Mouse (Mus musculus) myocyte (in vitro differentiated cells): Measurements from ENCODE around the gene Bicc1. TPM values are rescaled to one million over a fixed set of nuclear protein-coding genes. Genes with fewer than 3 reads are reported as not detected.
"Not testable (repeated sequence)": the region's sequence is repeated elsewhere in the genome, so short reads cannot be mapped to it uniquely, and the experiment has no call there.

ENCODE experiments used
- H3K27me3 ChIP-seq: one replicate; pipeline ENCODE4 v1.6.1; 2011; ENCODE audit not compliant: control insufficient read depth, insufficient read depth, insufficient read length
- H3K36me3 ChIP-seq: one replicate; pipeline ENCODE4 v1.6.1; 2011; ENCODE audit not compliant: control insufficient read depth, insufficient read depth
- H3K4me2 ChIP-seq: one replicate; pipeline ENCODE4 v1.6.1; 2011; ENCODE audit warnings: low read depth, control low read depth
- H3K4me3 ChIP-seq: one replicate; pipeline ENCODE4 v1.5.1; 2011; ENCODE audit warnings: mild to moderate bottlenecking, control low read depth, moderate library complexity
- H3K79me2 ChIP-seq: one replicate; pipeline ENCODE4 v1.6.1; 2011; ENCODE audit not compliant: control insufficient read depth, insufficient read depth
- H3ac ChIP-seq: one replicate; pipeline ENCODE4 v1.6.1; 2011; ENCODE audit not compliant: control insufficient read depth, insufficient read length
- CEBPB ChIP-seq: IDR thresholded peaks from 2 replicates; pipeline ENCODE4 v1.6.1; 2011; ENCODE audit warnings: mild to moderate bottlenecking, moderate library complexity; ENCODE audit not compliant: poor library complexity, insufficient read depth, severe bottlenecking
- E2F4 ChIP-seq: IDR thresholded peaks from one replicate; pipeline ENCODE4 v1.6.1; 2011; ENCODE audit warnings: mild to moderate bottlenecking, control low read depth, moderate library complexity; ENCODE audit not compliant: insufficient read depth
- MAX ChIP-seq: IDR thresholded peaks from one replicate; pipeline ENCODE4 v1.6.1; 2011; ENCODE audit warnings: low read depth, mild to moderate bottlenecking, control low read depth
- MYOD1 ChIP-seq, 3 experiments: IDR thresholded peaks; one replicate each; pipeline ENCODE4 v1.6.1; 2011; ENCODE audit warnings: control low read depth in 2 of 3, low read depth in 2 of 3, mild to moderate bottlenecking in 2 of 3, moderate library complexity in 1 of 3; ENCODE audit not compliant: insufficient read length in 2 of 3, control insufficient read depth in 1 of 3
- MYOG ChIP-seq, 3 experiments: IDR thresholded peaks; one replicate each; pipeline ENCODE4 v1.6.1; 2011; ENCODE audit warnings: control low read depth in 2 of 3, low read depth in 2 of 3, mild to moderate bottlenecking in 2 of 3; ENCODE audit not compliant: insufficient read length in 2 of 3, control insufficient read depth in 1 of 3, insufficient read depth in 1 of 3
- POLR2A ChIP-seq: IDR thresholded peaks from one replicate; pipeline ENCODE4 v1.6.1; 2011; ENCODE audit warnings: low read depth, mild to moderate bottlenecking, control low read depth, moderate library complexity; ENCODE audit not compliant: insufficient read length
- POLR2AphosphoS2 ChIP-seq: IDR thresholded peaks from one replicate; pipeline ENCODE4 v1.6.1; 2011; ENCODE audit warnings: low read depth, control low read depth; ENCODE audit not compliant: insufficient read length
- REST ChIP-seq: IDR thresholded peaks from one replicate; pipeline ENCODE4 v1.6.1; 2011; ENCODE audit warnings: mild to moderate bottlenecking, control low read depth, moderate library complexity; ENCODE audit not compliant: insufficient read depth, insufficient read length
- SRF ChIP-seq: IDR thresholded peaks from one replicate; pipeline ENCODE4 v1.6.1; 2011; ENCODE audit warnings: low read depth; ENCODE audit not compliant: control insufficient read depth, insufficient read length
- TCF12 ChIP-seq: IDR thresholded peaks from one replicate; pipeline ENCODE4 v1.6.1; 2011; ENCODE audit warnings: mild to moderate bottlenecking, control low read depth; ENCODE audit not compliant: poor library complexity, insufficient read depth, severe bottlenecking
- TCF3 ChIP-seq: IDR thresholded peaks from one replicate; pipeline ENCODE4 v1.6.1; 2011; ENCODE audit warnings: low read depth, control low read depth; ENCODE audit not compliant: insufficient read length
- USF1 ChIP-seq: IDR thresholded peaks from one replicate; pipeline ENCODE4 v1.6.1; 2011; ENCODE audit warnings: low read depth, mild to moderate bottlenecking, control low read depth, moderate library complexity
- polyA plus RNA-seq: library from polyadenylated mRNA; unstranded; fragments of >200 nt; fragmentation: generic; extraction: Trizol; gene quantifications from one replicate; pipeline ENCODE4 v1.2.1, GENCODE M21; 2012; ENCODE audit warnings: missing spikeins

The Bicc1 gene
- polyA plus RNA-seq, 1 experiment, result 4.6 TPM

GRCm38 (mm10) chr10:70966642-70967345 lies 192.7 kb downstream of the Bicc1 start:
- Histone ChIP-seq H3ac (no peak overlapping the region), H3K4me3 (no peak overlapping the region), H3K36me3 (no peaks in the 10 kb centered on the region), H3K79me2 (no peaks in the 10 kb centered on the region), H3K27me3 (no peaks in the 10 kb centered on the region), H3K4me2 (no peak overlapping the region)
- TF ChIP-seq POLR2AphosphoS2, result no peak
- TF ChIP-seq TCF12, result no peak
- no peak for TF ChIP-seq MYOG (IDR thresholded peaks at IDR 0.05; ENCODE audit: control insufficient read depth in 1 of 3, insufficient read depth in 1 of 3, insufficient read length in 2 of 3, low read depth in 2 of 3)
- TF ChIP-seq CEBPB, result no peak
- no peak for TF ChIP-seq MYOD1 (IDR thresholded peaks at IDR 0.05; ENCODE audit: control insufficient read depth in 1 of 3, insufficient read length in 2 of 3, low read depth in 2 of 3)
- no peak for TF ChIP-seq REST
- no peak for TF ChIP-seq POLR2A
- no peak for TF ChIP-seq E2F4
- no peak for TF ChIP-seq TCF3
- TF ChIP-seq USF1, result no peak
- no peak for TF ChIP-seq SRF
- no peak for TF ChIP-seq MAX

- Histone ChIP-seq H3K4me2 (no peak overlapping the region), H3K36me3 (no peaks in the 10 kb centered on the region), H3K4me3 (no peak overlapping the region), H3K79me2 (no peaks in the 10 kb centered on the region), H3ac (no peak overlapping the region), H3K27me3 (no peaks in the 10 kb centered on the region)
- TF ChIP-seq POLR2A (no peak), MAX (no peak), SRF (no peak), TCF12 (no peak), USF1 (no peak), TCF3 (no peak), CEBPB (no peak), POLR2AphosphoS2 (no peak), REST (no peak)
These were observed 194.8 kb downstream of the Bicc1 start for GRCm38 (mm10) chr10:70964706-70965105.

DNA sequence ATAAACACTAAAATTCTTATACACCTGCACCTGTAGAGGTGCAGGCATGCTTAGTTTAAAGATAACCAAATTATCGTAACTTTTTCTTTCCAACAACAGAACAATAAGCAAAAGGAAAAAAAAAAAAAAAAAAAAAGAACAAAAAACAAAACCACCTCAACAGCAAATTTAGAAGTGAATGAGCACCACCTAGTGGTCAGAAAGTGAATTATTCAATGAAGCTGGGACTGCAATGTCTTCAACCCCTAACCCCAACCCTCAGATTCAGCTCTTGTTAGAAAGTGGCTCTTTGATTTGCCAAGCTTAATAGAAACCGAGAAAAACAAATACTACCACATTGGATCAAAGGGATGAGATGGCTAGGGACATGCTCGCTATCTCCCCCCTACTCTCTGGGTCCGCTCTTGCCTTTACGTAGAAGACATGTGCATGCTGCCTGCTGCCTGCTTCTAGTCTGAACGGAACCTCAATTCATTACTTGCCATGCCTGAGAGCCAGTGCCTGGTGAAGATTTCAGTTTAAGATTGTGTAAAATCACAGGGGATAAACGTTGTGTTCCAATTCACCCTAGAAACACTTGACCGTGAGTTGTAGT lies 195.8 kb downstream of the Bicc1 start:
- Histone ChIP-seq H3K36me3 (no peaks in the 10 kb centered on the region), H3K27me3 (no peaks in the 10 kb centered on the region)
- no peak for TF ChIP-seq E2F4
- TF ChIP-seq REST, result no peak
- no peak for TF ChIP-seq MYOD1 (IDR thresholded peaks at IDR 0.05; ENCODE audit: control insufficient read depth in 1 of 3, insufficient read length in 2 of 3, low read depth in 2 of 3)
- no peak for TF ChIP-seq TCF12
- no peak for TF ChIP-seq MYOG (IDR thresholded peaks at IDR 0.05; ENCODE audit: control insufficient read depth in 1 of 3, insufficient read depth in 1 of 3, insufficient read length in 2 of 3, low read depth in 2 of 3)
- no peak for TF ChIP-seq MAX
- no peak for TF ChIP-seq TCF3

GRCm38 (mm10) chr10:70961641-70962040 lies 197.9 kb downstream of the Bicc1 start:
- no peak for TF ChIP-seq TCF12
- no peak for TF ChIP-seq REST
- no peak for TF ChIP-seq MAX
- Histone ChIP-seq H3K79me2 (no peaks in the 10 kb centered on the region), H3K27me3 (no peaks in the 10 kb centered on the region), H3K36me3 (no peaks in the 10 kb centered on the region), H3ac (no peak overlapping the region), H3K4me3 (no peak overlapping the region), H3K4me2 (no peak overlapping the region)

More for the DNA sequence above, 195.8 kb downstream of the Bicc1 start:
- Histone ChIP-seq H3K4me3 (no peak overlapping the region), H3ac (no peak overlapping the region), H3K79me2 (no peaks in the 10 kb centered on the region), H3K4me2 (no peak overlapping the region)

GRCm38 (mm10) chr10:70960396-70960795 lies 199.1 kb downstream of the Bicc1 start:
- not testable (repeated sequence) for H3K79me2 ChIP-seq, H3K27me3 ChIP-seq, H3K4me3 ChIP-seq, H3K4me2 ChIP-seq, H3ac ChIP-seq, H3K36me3 ChIP-seq
